Mouse (Mus musculus) kidney, embryonic 15.5 days (tissue): ENCODE measurements at regions not wholly inside any gene's neighbourhood (a gene's known extent, or its start where the extent isn't known, plus 50 kb on each side); places are given as distances from the start of the nearest gene placed in this dataset.

Experiments
- ATAC-seq: fragments of 200-750 bp; cut with Nextera tagmentation; replicated peaks from 2 replicates; pipeline ENCODE4 v1.8.0; 2017; ENCODE audit warnings: moderate TSS enrichment; ENCODE audit not compliant: low FRiP score
- H3K27ac ChIP-seq: fragments of 300-500 bp; sonication (generic); 2 replicates; pipeline ENCODE4 v1.5.1; 2015; ENCODE audit warnings: mild to moderate bottlenecking, inconsistent platforms
- H3K27me3 ChIP-seq: fragments of 300-500 bp; sonication (generic); 2 replicates; pipeline ENCODE4 v1.6.1; 2015; ENCODE audit warnings: inconsistent platforms
- H3K36me3 ChIP-seq: fragments of 300-500 bp; sonication (generic); 2 replicates; pipeline ENCODE4 v1.6.1; 2015; ENCODE audit warnings: inconsistent platforms
- H3K4me1 ChIP-seq: fragments of 300-500 bp; sonication (generic); 2 replicates; pipeline ENCODE4 v1.6.1; 2015; ENCODE audit warnings: inconsistent platforms
- H3K4me2 ChIP-seq: fragments of 300-500 bp; sonication (generic); 2 replicates; pipeline ENCODE4 v1.6.1; 2015; ENCODE audit warnings: moderate library complexity, mild to moderate bottlenecking, inconsistent platforms
- H3K4me3 ChIP-seq: fragments of 300-500 bp; sonication (generic); replicated peaks from 2 replicates; pipeline ENCODE4 v1.5.1; 2015; ENCODE audit warnings: mild to moderate bottlenecking, inconsistent platforms
- H3K9ac ChIP-seq: fragments of 300-500 bp; sonication (generic); 2 replicates; pipeline ENCODE4 v1.6.1; 2015; ENCODE audit warnings: mild to moderate bottlenecking, inconsistent platforms
- H3K9me3 ChIP-seq: fragments of 300-500 bp; sonication (generic); replicated peaks from 2 replicates; pipeline ENCODE4 v1.6.1; 2016; ENCODE audit warnings: inconsistent platforms
- WGBS: fragments of 180-500 bp; shearing (Covaris S2); methylation state at CpG from one replicate; pipeline ENCODE4 v1.1.7; 2015; ENCODE audit warnings: mixed read lengths; 5-methylcytosine and 5-hydroxymethylcytosine counted together

- WGBS: 18% methylated on average over 3 of the region's 3 CpGs
- H3K4me3 ChIP-seq: no peak overlapping the region
- 0 out of 2 replicates have a peak overlapping the region, but pooled peaks have one; percentile 3 for H3K27ac ChIP-seq
- no peak overlapping the region for H3K9ac ChIP-seq
- no peak overlapping the region for H3K4me2 ChIP-seq
- H3K9me3 ChIP-seq: no peaks in the 10 kb centered on the region
- H3K36me3 ChIP-seq: no peaks in the 10 kb centered on the region
- 0 out of 2 replicates have a peak, but pooled peaks cover 7% of the 10 kb centered on the region for H3K4me1 ChIP-seq
- H3K27me3 ChIP-seq: no peaks in the 10 kb centered on the region
- peak; percentile 60; the same call in 1 of the 2 replicates for ATAC-seq
These were observed 121.4 kb upstream of the Kitl start for GRCm38 (mm10) chr10:99893999-99894398.

- Histone ChIP-seq H3K9me3 (no peaks in the 10 kb centered on the region), H3K4me1 (0 out of 2 replicates have a peak, but pooled peaks cover 7% of the 10 kb centered on the region), H3K36me3 (no peaks in the 10 kb centered on the region), H3K4me3 (no peak overlapping the region), H3K4me2 (no peak overlapping the region), H3K27ac (no peak overlapping the region), H3K9ac (no peak overlapping the region), H3K27me3 (no peaks in the 10 kb centered on the region)
- 85% methylated on average over 3 of the region's 3 CpGs for WGBS
- no peak for ATAC-seq
These were observed 123.5 kb upstream of the Kitl start for GRCm38 (mm10) chr10:99891899-99892298.

GRCm38 (mm10) chr10:99881901-99882300 lies 122.4 kb upstream of the Csl start:
- no peaks in the 10 kb centered on the region for H3K4me1 ChIP-seq
- H3K27me3 ChIP-seq: no peaks in the 10 kb centered on the region
- no peak overlapping the region for H3K27ac ChIP-seq
- H3K9me3 ChIP-seq: no peaks in the 10 kb centered on the region
- ATAC-seq: no peak
- H3K36me3 ChIP-seq: no peaks in the 10 kb centered on the region
- H3K4me3 ChIP-seq: no peak overlapping the region
- H3K9ac ChIP-seq: no peak overlapping the region
- no peak overlapping the region for H3K4me2 ChIP-seq
- WGBS: 81% methylated on average over 2 of the region's 2 CpGs

GRCm38 (mm10) chr10:99879362-99879761 lies 119.9 kb upstream of the Csl start:
- H3K4me3 ChIP-seq: no peak overlapping the region
- 74% methylated on average over 5 of the region's 5 CpGs for WGBS
- H3K9me3 ChIP-seq: no peaks in the 10 kb centered on the region
- no peak overlapping the region for H3K9ac ChIP-seq
- H3K36me3 ChIP-seq: no peaks in the 10 kb centered on the region
- no peak for ATAC-seq
- H3K4me2 ChIP-seq: no peak overlapping the region
- no peaks in the 10 kb centered on the region for H3K4me1 ChIP-seq
- no peak overlapping the region for H3K27ac ChIP-seq
- H3K27me3 ChIP-seq: no peaks in the 10 kb centered on the region

GRCm38 (mm10) chr10:99864711-99865110 lies 105.3 kb upstream of the Csl start:
- WGBS: 83% methylated on average over 1 of the region's 1 CpGs

GRCm38 (mm10) chr10:99860322-99861089 lies 101.0 kb upstream of the Csl start:
- no peaks in the 10 kb centered on the region for H3K36me3 ChIP-seq
- no peaks in the 10 kb centered on the region for H3K9me3 ChIP-seq
- 0 out of 2 replicates have a peak, but pooled peaks cover 8% of the 10 kb centered on the region for H3K4me1 ChIP-seq
- no peak overlapping the region for H3K9ac ChIP-seq
- whole genome bisulfite sequencing: 21% methylated on average over 10 of the region's 10 CpGs
- ATAC-seq: peak; percentile 94
- H3K4me2 ChIP-seq: no peak overlapping the region
- no peak overlapping the region for H3K4me3 ChIP-seq
- peak overlapping the region; percentile 60 for H3K27ac ChIP-seq
- H3K27me3 ChIP-seq: no peaks in the 10 kb centered on the region

More at GRCm38 (mm10) chr10:99864711-99865110, 105.3 kb upstream of the Csl start:
- no peak overlapping the region for H3K27ac ChIP-seq
- no peaks in the 10 kb centered on the region for H3K27me3 ChIP-seq
- no peak overlapping the region for H3K9ac ChIP-seq
- no peak overlapping the region for H3K4me3 ChIP-seq
- ATAC-seq: no peak
- H3K36me3 ChIP-seq: no peaks in the 10 kb centered on the region
- H3K4me1 ChIP-seq: 0 out of 2 replicates have a peak, but pooled peaks cover 8% of the 10 kb centered on the region
- no peaks in the 10 kb centered on the region for H3K9me3 ChIP-seq
- H3K4me2 ChIP-seq: no peak overlapping the region

- H3K9me3 ChIP-seq: no peaks in the 10 kb centered on the region
- WGBS: 38% methylated on average over 5 of the region's 5 CpGs
- H3K36me3 ChIP-seq: no peaks in the 10 kb centered on the region
- H3K4me2 ChIP-seq: no peak overlapping the region
- no peak for ATAC-seq
- no peak overlapping the region for H3K9ac ChIP-seq
- H3K27me3 ChIP-seq: no peaks in the 10 kb centered on the region
- no peak overlapping the region for H3K27ac ChIP-seq
- H3K4me1 ChIP-seq: no peaks in the 10 kb centered on the region
- H3K4me3 ChIP-seq: no peak overlapping the region
These were observed 84.7 kb upstream of the Csl start for GRCm38 (mm10) chr10:99844110-99844509.

- no peaks in the 10 kb centered on the region for H3K4me1 ChIP-seq
- no peak overlapping the region for H3K27ac ChIP-seq
- H3K9me3 ChIP-seq: no peaks in the 10 kb centered on the region
- no peak for ATAC-seq
- H3K4me2 ChIP-seq: no peak overlapping the region
- WGBS: 58% methylated on average over 10 of the region's 10 CpGs
- no peaks in the 10 kb centered on the region for H3K27me3 ChIP-seq
- H3K4me3 ChIP-seq: no peak overlapping the region
- no peaks in the 10 kb centered on the region for H3K36me3 ChIP-seq
- no peak overlapping the region for H3K9ac ChIP-seq
These were observed 81.8 kb upstream of the Csl start for GRCm38 (mm10) chr10:99841167-99841843.

- Histone ChIP-seq H3K4me1 (no peaks in the 10 kb centered on the region), H3K36me3 (no peaks in the 10 kb centered on the region), H3K9ac (no peak overlapping the region), H3K4me3 (no peak overlapping the region), H3K27ac (peak overlapping the region; percentile 42; the same call in 1 of the 2 replicates), H3K27me3 (no peaks in the 10 kb centered on the region), H3K9me3 (no peaks in the 10 kb centered on the region), H3K4me2 (no peak overlapping the region)
- 75% methylated on average over 10 of the region's 10 CpGs for WGBS
- ATAC-seq: no peak
These were observed 80.9 kb upstream of the Csl start for GRCm38 (mm10) chr10:99840179-99840876.

- 64% methylated on average over 5 of the region's 5 CpGs for WGBS
- ATAC-seq: peak; percentile 56; the same call in 1 of the 2 replicates
- H3K36me3 ChIP-seq: no peaks in the 10 kb centered on the region
- no peak overlapping the region for H3K4me2 ChIP-seq
- no peaks in the 10 kb centered on the region for H3K27me3 ChIP-seq
- no peaks in the 10 kb centered on the region for H3K4me1 ChIP-seq
- no peak overlapping the region for H3K9ac ChIP-seq
- no peak overlapping the region for H3K4me3 ChIP-seq
- no peaks in the 10 kb centered on the region for H3K9me3 ChIP-seq
- no peak overlapping the region for H3K27ac ChIP-seq
These were observed 77.5 kb upstream of the Csl start for GRCm38 (mm10) chr10:99836835-99837412.

- no peak for ATAC-seq
- no peak overlapping the region for H3K4me3 ChIP-seq
- no peaks in the 10 kb centered on the region for H3K9me3 ChIP-seq
- H3K9ac ChIP-seq: no peak overlapping the region
- H3K36me3 ChIP-seq: no peaks in the 10 kb centered on the region
- H3K4me1 ChIP-seq: no peaks in the 10 kb centered on the region
- no peak overlapping the region for H3K27ac ChIP-seq
- 82% methylated on average over 4 of the region's 4 CpGs for WGBS
- no peak overlapping the region for H3K4me2 ChIP-seq
- no peaks in the 10 kb centered on the region for H3K27me3 ChIP-seq
These were observed 75.6 kb upstream of the Csl start for GRCm38 (mm10) chr10:99834905-99835633.
